Mouse (Mus musculus) bone marrow, adult 2 months (tissue): ENCODE measurements at regions not wholly inside any gene's neighbourhood (a gene's known extent, or its start where the extent isn't known, plus 50 kb on each side); places are given as distances from the start of the nearest gene placed in this dataset.

Source experiments
- CTCF ChIP-seq: fragments of 200-500 bp; IDR thresholded peaks from 2 replicates; pipeline ENCODE4 v1.5.1; 2011; ENCODE audit warnings: low read length, control low read depth; ENCODE audit not compliant: control insufficient read depth, insufficient read depth
- POLR2A ChIP-seq: fragments of 200-500 bp; IDR thresholded peaks from 2 replicates; pipeline ENCODE4 v1.6.1; 2011; ENCODE audit warnings: low read depth, mild to moderate bottlenecking, control low read depth, low read length, borderline replicate concordance; ENCODE audit not compliant: control insufficient read depth

DNA sequence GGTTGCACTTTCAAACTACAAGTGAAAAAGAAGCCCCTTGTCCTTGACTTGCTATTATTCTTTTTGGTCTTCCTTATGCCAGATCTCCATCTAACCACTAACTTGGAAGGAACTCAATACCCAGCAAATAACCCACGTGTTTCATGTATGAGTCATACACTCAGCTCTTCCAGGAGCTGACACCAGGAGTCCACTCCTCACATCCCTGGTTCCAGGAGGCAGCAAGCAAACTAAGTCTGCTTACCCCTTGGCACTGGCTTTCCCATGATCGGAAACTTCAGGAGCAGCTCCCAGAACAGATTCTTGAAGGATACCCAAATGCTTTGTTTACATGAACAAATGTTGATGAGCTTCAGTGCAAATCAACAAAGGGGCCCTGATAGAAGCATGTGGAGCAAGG is 421.1 kb upstream of the 3110018I06Rik start:
- TF ChIP-seq POLR2A, result no peak
- TF ChIP-seq CTCF, result no peak
